Mouse (Mus musculus): ENCODE data around the gene Gna15.

DNA sequence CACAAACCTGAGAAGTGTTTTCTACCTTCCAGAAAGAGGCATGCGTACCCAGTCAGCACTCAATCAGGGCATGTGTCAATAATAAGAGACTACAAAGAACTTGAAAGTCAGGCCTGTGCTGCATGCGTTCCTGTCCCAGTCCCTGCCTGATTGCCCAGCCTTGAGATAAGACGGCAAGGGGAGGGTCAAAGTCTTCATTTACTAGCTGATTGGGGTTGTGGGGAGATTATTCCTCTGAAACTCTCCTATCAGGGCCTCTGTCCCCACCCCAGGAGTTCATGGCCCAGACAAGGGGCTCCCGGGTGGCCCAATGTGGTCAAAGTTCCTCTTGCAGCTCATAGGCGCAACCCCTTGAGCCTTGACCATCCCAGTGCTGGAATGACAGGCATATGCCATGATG is 22.3 kb upstream of the Gna15 start:
- TF ChIP-seq POLR2A (IDR thresholded peaks at IDR 0.05; ENCODE audit: low read depth, low read length) (0 out of 2 replicates have a peak, but pooled peaks have one; percentile 30), CTCF (IDR thresholded peaks at IDR 0.05; ENCODE audit: extremely low read depth, insufficient read length, insufficient replicate concordance, low read depth, low read length) (no peak)
